Mouse (Mus musculus): ENCODE results near the gene Lrrn1.

Gene Lrrn1

DNA sequence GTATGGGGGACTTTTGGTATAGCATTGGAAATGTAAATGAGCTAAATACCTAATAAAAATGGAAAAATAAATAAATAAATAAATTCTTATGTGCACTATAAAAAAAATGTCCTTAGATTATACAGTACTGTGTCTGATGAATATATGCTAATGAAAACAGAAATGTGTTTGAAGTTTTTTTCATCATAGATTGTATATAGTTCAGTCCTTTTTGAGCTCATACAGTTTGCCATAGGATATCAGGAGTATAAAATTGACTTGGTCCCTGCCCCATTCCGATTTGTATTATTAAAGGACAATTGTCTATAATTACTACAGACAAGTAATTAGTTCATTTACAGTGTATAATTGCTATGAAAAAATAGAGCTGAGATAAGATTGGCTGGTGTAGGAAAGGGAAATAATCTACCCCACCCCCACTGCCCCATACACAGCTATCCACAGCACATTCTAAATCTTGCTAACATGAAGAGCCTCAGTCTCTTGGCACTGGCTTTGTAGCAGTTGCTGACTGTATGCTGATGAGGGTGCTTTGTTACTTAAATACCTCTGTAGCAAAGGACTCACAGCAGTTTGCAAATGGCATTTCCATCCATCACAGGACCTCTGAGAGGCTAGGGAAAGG is 54.3 kb downstream of the Lrrn1 start:
- DNase-seq, result no peak

DNA sequence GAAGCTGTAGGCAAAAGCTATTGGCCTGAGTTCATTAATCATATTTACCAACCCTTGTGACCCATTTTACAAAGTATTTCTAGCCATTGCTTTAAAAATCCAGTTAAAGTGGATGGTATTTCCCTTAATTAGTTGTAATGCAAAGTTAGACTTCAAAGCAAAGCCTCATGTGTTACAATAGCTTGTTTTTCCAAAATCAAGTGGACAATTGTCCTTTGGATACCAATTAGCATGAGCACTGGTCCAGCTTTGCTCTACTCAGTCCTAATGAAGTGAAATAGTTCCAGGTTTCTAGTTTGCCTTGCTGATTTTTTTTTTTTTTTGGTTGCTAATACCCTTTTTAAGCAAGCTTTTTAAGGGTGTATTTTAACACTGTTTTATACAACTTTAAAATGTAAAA is 75.6 kb downstream of the Lrrn1 start:
- no peak for DNase-seq

DNA sequence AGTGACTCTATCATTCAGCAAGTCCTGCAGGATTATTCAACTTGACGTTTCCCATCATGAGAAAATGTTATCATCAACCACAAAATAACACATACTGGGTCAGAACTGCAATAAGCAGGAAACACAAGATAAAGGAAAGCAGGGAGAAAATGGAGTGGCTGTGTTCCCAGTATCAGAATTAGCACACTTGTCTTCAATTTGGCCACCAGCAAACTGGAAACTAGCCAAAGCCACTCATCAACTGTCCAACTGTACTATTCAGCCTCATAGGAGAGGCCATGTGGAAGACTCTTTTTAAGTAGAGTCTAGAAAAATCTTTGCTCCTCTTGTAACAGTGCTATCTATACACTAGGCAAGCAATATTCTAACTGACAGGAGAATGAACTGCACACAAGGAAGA is 84.7 kb downstream of the Lrrn1 start:
- DNase-seq, result no peak

All from spleen, adult 18-20 months (tissue).